Mouse (Mus musculus): Measurements from ENCODE around the gene Nmur1.

DNA sequence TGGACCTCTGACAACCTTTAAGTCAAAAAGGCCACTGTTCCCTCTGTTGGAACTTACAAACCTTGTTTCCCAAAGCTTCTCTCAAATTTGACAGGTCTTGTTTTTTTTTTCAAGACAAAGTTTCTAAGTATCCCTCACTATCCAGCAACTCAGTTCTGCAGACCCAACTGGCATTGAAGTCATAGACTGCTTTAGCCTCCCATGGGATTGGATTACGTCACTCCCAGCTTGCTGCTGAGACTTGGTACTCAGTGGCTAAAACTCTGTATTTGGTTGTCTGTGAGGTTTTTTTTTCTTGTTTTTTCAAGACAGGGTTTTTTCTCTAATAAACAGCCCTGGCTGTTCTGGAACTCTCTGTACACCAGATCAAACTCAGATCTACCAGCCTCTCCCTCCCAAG, 76.3 kb downstream of the Nmur1 start:
- TF ChIP-seq CTCF (IDR thresholded peaks at IDR 0.05; ENCODE audit: low read depth) (no peak), EP300 (IDR thresholded peaks at IDR 0.05; ENCODE audit: low read depth) (no peak)
